ENCODE assay signal across 8 mouse cellular contexts in genomic region chr2:145588009-145588737, GRCm38 (mm10).
DNase-seq lines count a peak whose midpoint lies in the region; ATAC-seq and TF ChIP-seq lines count a peak whose summit lies in the region.

No protein-coding gene starts in this region.

- no peak overlapping the region for H3K27ac ChIP-seq in forebrain, embryonic 12.5 days
- no peak overlapping the region for H3K27ac ChIP-seq in hindbrain, postnatal 0 days

- no peak overlapping the region for H3K4me3 ChIP-seq in forebrain, embryonic 12.5 days (replicated peaks)
- H3K4me3 ChIP-seq in hindbrain, postnatal 0 days (ENCODE audit: low read length) = no peak overlapping the region

- no peaks in the 10 kb centered on the region for H3K36me3 ChIP-seq in forebrain, embryonic 12.5 days (replicated peaks)
- no peaks in the 10 kb centered on the region for H3K36me3 ChIP-seq in hindbrain, postnatal 0 days (ENCODE audit: insufficient read depth, low read length)
- no peaks in the 10 kb centered on the region for H3K36me3 ChIP-seq in splenic B cell, adult 2 months (ENCODE audit: control insufficient read depth, insufficient read depth, low read length, poor library complexity, severe bottlenecking)

- TF ChIP-seq CTCF in hindbrain, postnatal 0 days (IDR thresholded peaks at IDR 0.05; ENCODE audit: low read depth) = peak; percentile 96

- no peaks in the 10 kb centered on the region for H3K27me3 ChIP-seq in forebrain, embryonic 12.5 days
- no peaks in the 10 kb centered on the region for H3K27me3 ChIP-seq in hindbrain, postnatal 0 days (ENCODE audit: insufficient read depth, low read length)
- H3K27me3 ChIP-seq in splenic B cell, adult 2 months (ENCODE audit: control insufficient read depth, insufficient read depth, low read length, poor library complexity, severe bottlenecking) = no peaks in the 10 kb centered on the region

- H3K9me3 ChIP-seq in forebrain, embryonic 12.5 days = 0 out of 2 replicates have a peak, but pooled peaks cover 2% of the 10 kb centered on the region
- no peaks in the 10 kb centered on the region for H3K9me3 ChIP-seq in hindbrain, postnatal 0 days (ENCODE audit: low read length)

- 69% methylated on average over 8 of the region's 8 CpGs for WGBS in forebrain, embryonic 12.5 days
- WGBS in hindbrain, postnatal 0 days = 65% methylated on average over 8 of the region's 8 CpGs

- ATAC-seq in forebrain, embryonic 12.5 days (ENCODE audit: low FRiP score) = peak; percentile 82
- peak; percentile 94 for ATAC-seq in hindbrain, postnatal 0 days
- ATAC-seq in megakaryocyte-erythroid progenitor cell, adult 5-6 weeks (replicated peaks; ENCODE audit: low FRiP score, low TSS enrichment, poor library complexity, severe bottlenecking) = peak; percentile 77

- DNase-seq in ovary, postnatal 14 days (ENCODE audit: low spot score) = peak; percentile 49
- DNase-seq in ovary, adult 18-20 months (ENCODE audit: low spot score) = no peak
- DNase-seq in c-Kit-positive CD71-negative TER-119-negative erythroid progenitor cells, embryonic 14.5 days (ENCODE audit: low read depth) = peak; percentile 37
- DNase-seq in hindbrain, postnatal 0 days (ENCODE audit: low spot score) = peak; percentile 86
- DNase-seq in left cerebral cortex, adult 18-20 months (ENCODE audit: low spot score in 2 of 2) = peak; percentile 59 to 64
- DNase-seq in splenic B cell, adult 2 months (ENCODE audit: low read depth, low spot score) = peak; percentile 22

- H3K9ac ChIP-seq in forebrain, embryonic 12.5 days = no peak overlapping the region
- H3K9ac ChIP-seq in hindbrain, postnatal 0 days (replicated peaks; ENCODE audit: low read length) = no peak overlapping the region

- H3K4me2 ChIP-seq in forebrain, embryonic 12.5 days = no peak overlapping the region
- H3K4me2 ChIP-seq in hindbrain, postnatal 0 days (ENCODE audit: low read depth, low read length) = no peak overlapping the region

- no peaks in the 10 kb centered on the region for H3K4me1 ChIP-seq in forebrain, embryonic 12.5 days
- H3K4me1 ChIP-seq in hindbrain, postnatal 0 days (ENCODE audit: insufficient read depth, low read length) = no peaks in the 10 kb centered on the region
